Mouse (Mus musculus): ENCODE data around the gene Chn1. TPM values are rescaled to one million over a fixed set of nuclear protein-coding genes. Genes with fewer than 3 reads are reported as not detected.

Chn1 gene
- total RNA-seq (2023; ENCODE audit: inconsistent age) = not detected in 4 replicates

GRCm38 (mm10) chr2:73774786-73775682 is at the start of gene Chn1:
Gene Chn1, minus strand, starts transcription at chr2:73775346.

GRCm38 (mm10) chr2:73580166-73580565 is 195.0 kb downstream of the Chn1 start, which contains the start of gene Chrna1:
Gene Chrna1, minus strand, starts transcription at chr2:73580338.

Other genes starting within 250 kb of the Chn1 start
- gene Wipf1, start 245.6 kb downstream of the Chn1 start, total RNA-seq (2023; ENCODE audit: inconsistent age) = 195 to 212 TPM (median 205 TPM) in 4 replicates
- 0.12 TPM in 1 of 4 replicates, not detected in the others for gene Chrna1, start 195.0 kb downstream of the Chn1 start, total RNA-seq (2023; ENCODE audit: inconsistent age)
- 64.5 to 81.6 TPM (median 67.9 TPM) in 4 replicates for gene Atf2, start 117.3 kb upstream of the Chn1 start, total RNA-seq (2023; ENCODE audit: inconsistent age)
- 156 to 196 TPM (median 181 TPM) in 4 replicates for gene Atp5g3, start 136.0 kb upstream of the Chn1 start, total RNA-seq (2023; ENCODE audit: inconsistent age)